Mouse (Mus musculus) adipocyte (in vitro differentiated cells): ENCODE measurements at regions not wholly inside any gene's neighbourhood (a gene's known extent, or its start where the extent isn't known, plus 50 kb on each side); places are given as distances from the start of the nearest gene placed in this dataset.

Source experiments
- DNase-seq: peaks from one replicate; pipeline ENCODE4 v3.0.0-alpha.2; 2016; ENCODE audit warnings: low spot score

DNA sequence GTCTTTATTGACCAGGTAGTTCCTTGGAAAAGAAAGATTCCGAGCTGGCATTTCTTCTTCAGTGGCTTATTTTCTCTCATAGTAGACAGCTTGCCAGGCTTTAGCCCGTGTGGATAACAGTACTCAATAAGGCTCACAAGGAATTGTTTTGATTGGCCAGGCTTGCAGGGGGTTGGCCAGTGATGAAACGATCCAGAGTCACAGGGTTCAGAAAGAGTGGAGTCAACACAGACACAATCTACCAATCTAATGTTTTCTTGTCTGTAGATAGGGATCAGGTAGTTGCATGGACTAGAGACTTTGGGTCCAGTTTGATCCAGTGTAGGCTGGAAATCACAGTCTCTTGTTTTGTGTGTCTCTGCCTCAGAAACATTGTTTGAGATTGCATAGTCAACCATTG is 115.8 kb upstream of the Tab2 start:
- peak; percentile 10 for DNase-seq

- DNase-seq, result no peak
Measured at GRCm38 (mm10) chr10:8070472-8070871, 114.4 kb upstream of the Tab2 start.

DNA sequence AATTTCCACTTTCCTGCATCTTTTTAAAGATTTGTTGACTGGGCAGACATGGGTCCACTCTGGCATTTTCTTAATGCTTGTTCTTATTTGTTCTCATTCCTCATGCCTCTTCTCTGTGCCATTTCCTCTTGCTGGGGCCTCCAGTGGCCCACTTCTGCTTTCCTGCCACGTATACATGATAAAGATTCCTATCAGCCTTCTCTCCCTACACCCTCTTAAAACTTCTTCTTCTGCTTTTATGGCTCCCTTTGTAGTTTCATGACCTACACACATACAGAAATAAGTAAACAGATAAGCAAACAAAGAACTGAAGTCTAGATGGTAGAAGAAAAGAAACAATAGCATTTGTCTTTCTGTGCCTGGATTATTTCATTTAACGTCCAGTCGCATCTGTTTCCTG is 110.9 kb upstream of the Tab2 start:
- DNase-seq, result no peak

DNA sequence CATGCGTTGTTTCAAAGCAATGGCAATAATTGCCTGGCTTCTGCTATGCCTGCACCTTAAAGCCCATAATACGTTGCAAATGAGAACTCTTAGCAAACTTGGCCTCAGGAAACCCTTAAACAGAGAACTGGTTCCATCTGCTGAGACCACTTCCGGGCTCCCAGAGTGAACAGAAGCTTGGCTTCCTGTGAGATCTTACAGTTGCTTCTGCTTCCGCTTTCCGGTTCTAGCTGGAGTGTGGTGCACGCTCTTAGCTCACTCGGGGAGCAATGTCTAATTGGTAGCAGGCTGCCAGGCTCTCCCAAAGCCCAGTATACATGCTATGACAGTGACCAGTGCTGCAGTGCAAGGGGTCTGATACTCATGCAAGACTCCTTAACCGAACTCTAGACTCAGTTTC is 109.7 kb upstream of the Tab2 start:
- no peak for DNase-seq

DNA sequence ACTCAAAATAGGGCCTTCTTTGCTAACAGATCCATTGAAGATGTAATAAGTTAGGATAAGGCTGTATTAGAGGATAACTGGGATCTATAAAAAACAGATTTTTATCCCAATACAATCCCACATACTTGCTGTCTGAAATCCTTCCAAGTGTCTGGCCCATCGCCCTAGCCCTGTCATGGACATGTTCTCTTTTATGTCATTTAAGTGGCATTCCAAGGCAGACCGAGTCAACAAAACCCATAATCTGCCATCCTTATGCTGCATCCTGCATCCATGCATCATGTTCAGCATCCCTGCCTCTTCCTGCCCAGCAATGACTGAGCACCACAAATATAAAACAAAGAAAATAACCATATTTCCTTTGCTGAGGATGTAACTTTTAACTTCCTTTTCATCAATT is 108.3 kb upstream of the Tab2 start:
- no peak for DNase-seq

- no peak for DNase-seq
Measured at GRCm38 (mm10) chr10:8063458-8064090, 107.5 kb upstream of the Tab2 start.

- DNase-seq, result no peak
Measured at GRCm38 (mm10) chr10:8060987-8061386, 105.0 kb upstream of the Tab2 start.

- no peak for DNase-seq
Measured at GRCm38 (mm10) chr10:8059769-8060168, 103.7 kb upstream of the Tab2 start.

DNA sequence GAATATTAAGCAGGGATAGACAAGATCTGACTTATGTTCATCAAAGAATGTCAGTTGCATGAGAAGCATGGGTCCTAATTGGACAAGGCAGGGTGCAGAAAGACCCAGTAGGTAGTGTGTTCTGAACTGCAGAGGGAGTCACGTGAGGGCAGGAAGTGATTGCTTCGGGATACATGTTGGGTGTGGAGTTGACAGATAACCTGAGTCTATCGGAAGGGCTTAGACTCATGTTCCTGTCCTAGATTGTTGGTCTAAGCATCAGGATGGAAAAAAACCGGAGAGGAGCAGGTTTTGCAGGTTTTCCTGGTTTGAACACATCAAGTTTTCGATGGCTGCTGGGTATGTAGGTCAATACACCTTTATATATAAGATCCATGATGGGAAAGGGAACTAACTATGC is 101.8 kb upstream of the Tab2 start:
- DNase-seq, result no peak

DNA sequence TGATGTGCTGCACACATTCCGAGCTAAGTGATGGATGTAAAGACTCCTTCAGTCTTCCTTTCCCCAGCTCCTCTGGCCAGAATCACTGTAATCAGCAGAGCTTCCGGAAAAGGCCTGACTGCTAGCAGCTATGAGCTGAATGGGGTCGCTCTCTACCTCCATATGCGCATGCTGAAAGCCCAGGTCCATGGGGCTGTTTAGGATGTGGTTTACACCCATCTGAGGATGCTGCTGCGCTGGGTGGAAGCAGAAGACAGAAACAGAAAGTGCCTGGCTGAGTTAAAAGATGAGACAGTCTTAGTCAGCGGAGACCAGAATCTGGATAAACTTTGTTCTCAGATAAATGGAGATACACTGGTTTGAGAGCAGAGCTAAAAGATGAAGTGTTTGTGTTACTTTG is 99.3 kb upstream of the Tab2 start:
- no peak for DNase-seq

DNA sequence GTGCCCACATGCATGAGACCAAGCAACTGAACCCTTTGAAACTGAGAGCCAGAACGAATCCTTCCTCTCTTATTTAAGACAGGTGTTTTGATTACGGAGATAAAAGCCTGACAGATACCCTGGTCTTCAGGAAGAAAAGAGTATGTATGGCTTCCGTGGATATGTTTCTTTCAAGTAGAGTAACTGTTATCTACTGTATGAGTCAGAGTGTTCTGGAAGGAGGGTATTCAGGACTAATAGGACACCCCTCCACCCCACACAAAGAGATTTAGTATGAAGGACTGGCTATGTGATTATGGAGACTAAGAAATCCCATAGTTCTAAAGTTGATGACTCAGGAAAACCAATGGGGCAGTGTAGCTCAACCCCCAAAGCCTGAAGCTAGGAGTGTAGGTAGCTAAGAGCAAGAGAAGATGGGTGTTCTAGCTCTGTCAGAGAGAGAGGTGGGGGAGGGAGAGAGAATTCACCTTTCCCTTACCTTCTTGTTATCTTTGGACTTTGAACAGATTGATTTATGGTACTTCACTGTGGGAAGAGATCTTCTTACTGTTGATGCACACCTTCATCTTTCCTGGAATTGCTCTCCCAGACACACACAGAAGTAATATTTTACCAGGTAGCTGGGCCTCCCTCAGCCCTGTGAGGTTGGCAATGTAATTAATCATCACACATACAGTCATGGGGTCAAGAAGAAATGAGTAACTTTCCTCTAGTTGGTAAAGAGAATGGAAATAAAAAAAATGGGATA is 87.6 kb upstream of the Tab2 start:
- DNase-seq, result no peak

- DNase-seq, result no peak
Measured at GRCm38 (mm10) chr10:8042306-8042705, 86.3 kb upstream of the Tab2 start.

GRCm38 (mm10) chr10:8041790-8042189 is 85.8 kb upstream of the Tab2 start:
- DNase-seq, result no peak

DNA sequence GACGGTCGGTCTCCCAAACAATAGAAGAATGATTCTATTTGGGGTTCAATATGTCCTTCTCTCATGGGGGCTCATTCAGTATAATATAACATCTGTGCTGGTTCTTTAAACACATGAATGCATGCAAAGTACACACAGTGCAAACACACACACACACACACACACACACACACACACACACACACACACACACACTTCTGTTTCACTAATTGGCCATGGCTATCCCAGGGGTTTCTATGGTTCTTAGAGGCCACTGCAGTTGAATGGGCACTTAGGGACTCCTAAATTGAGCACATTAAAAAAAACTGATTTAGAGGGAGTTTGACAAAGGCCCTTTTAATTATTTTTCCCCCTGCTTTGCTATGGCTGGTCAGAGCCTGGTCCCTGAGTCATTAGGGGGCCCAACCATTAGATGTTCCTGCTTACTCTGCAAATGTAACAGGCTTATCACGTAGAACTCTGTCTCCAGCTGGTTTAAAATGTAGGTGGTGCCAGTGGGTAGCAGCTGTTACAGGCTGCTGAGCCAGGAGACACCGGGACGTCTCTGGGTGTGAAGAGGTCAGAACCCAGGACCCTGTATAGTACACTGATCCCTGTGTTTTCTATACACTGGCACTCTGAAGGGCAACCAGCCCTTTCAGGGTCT is 82.1 kb upstream of the Tab2 start:
- DNase-seq, result no peak

- no peak for DNase-seq
Measured at GRCm38 (mm10) chr10:8036293-8036692, 80.3 kb upstream of the Tab2 start.

DNA sequence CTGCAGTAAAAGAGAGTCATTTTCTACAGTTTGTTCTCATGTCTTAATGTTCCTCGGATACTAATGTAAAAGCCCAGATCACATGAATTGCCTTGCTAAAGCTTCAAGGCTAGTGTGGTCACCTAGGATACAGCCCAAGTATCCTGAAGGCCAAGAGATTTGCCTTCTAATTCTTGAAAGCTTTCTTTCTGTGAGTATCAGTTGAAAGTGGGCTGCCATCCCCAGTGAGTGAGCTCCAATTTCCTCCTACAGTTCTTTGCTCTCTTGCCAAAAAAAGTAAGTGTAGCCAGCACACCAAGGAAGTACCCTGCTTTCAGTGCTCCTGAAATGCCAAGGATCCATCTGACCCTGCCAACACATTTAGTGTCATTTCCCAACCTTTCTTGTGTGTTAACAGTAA is 79.3 kb upstream of the Tab2 start:
- DNase-seq, result no peak

- DNase-seq, result no peak
Measured at GRCm38 (mm10) chr10:8032203-8032602, 76.2 kb upstream of the Tab2 start.

- peak; percentile 46 for DNase-seq
Measured at GRCm38 (mm10) chr10:8028840-8029239, 72.8 kb upstream of the Tab2 start.

DNA sequence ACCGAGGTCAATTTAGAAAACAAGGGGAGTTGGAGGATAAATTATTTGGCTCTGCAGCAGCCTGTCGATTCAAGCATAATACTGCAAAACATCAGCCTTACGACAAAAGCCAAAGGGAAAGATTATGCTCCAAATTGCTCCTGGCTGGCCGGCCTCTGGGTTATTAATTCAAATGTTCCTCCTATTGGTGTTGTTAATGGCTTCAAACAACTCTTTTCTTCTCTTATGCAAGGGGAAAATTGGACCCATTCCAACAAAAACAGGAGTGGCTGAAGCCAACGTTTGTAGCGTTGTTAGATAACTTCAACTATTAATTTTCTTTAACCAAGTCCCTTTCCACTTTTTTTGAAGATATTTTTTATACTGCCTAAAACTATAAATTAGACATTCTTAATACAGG is 71.0 kb upstream of the Tab2 start:
- peak; percentile 10 for DNase-seq

DNA sequence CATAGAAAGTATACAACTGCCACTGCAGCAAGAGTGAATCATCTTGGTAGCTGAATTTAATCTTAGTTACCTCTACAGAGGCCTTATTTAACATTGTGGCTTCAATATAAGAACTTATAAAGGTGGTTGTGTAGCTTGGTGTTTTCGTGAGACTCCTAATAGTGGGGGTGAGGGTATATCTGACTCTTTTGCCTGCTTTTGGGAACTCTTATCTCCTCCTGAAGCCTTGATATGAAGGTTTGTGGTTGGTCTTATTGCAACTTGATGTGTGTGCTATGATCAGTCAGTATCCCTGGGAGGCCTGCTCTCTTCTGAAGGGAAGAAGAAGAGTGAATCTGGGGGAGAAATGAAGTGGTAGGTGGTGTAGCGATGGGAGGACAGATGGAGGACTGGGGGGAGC is 67.7 kb upstream of the Tab2 start:
- DNase-seq, result no peak

GRCm38 (mm10) chr10:8021971-8022370 is 65.9 kb upstream of the Tab2 start:
- DNase-seq, result no peak

DNA sequence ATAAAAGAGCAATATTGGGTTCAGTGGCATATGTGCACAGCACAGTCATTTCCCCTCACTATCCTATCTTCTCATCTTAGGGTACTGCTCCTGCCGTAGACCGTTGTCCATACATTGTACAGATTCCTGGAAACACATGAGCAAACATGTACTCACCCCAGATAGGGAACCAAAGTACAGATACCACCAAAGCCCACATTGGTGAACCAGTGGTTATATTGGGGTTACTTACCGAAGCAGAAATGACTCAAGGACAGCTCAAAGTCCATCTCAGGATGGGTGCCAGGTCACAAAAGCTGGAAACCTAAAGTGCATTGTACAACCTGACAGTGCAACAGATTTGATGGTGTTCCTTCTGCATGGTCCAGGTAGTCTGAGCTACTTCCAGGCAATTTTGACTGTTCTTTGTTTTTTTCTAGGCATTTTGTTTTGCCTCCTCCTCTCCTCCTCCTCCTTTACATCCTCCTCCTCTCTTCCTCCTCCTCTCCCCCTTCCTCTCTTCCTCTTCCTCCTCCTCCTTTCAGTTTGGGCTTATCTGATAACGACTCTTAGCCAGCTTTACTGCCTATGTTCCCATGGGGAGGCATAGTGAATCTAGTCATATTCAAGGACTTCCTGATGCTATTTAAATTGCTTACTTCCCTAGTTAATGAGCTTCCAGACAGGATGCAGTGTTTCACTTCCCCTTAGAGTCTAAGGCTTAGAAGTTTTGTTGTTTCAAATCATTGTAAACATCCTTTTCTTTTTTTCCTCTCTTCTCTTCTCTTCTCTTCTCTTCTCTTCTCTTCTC is 65.1 kb upstream of the Tab2 start:
- DNase-seq, result no peak

DNA sequence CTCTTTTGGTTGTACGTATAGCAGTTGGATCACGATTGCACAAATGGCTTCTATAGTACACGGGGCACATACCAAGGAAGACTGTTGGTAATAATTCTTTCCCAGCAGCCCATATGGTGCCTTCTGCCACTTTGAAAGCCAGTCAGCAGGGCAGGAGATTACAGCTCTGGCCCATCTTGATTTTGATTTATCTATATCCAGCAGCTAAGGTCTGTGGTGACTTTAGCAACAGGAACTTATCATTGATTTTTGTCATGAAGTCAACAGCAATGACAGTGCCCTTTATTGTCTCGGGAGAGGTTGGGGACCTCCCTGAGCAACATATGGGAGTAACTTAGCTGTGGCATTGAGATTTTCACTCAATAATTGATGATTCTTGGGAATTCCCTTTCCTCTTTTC is 64.1 kb upstream of the Tab2 start:
- no peak for DNase-seq
